Mouse (Mus musculus) CD4-positive naive resting alpha-beta T cell, adult 57 days (primary cell): ENCODE results near the gene S100g. TPM values are rescaled to one million over a fixed set of nuclear protein-coding genes. Genes with fewer than 3 reads are reported as not detected.

Experiments used
- total RNA-seq: library from RNA; stranded (reverse); gene quantifications from one replicate; pipeline ENCODE4 v1.2.4, GENCODE M21; 2023

S100g gene
- not detected for total RNA-seq

GRCm38 (mm10) chrX:162964383-162964782 is at the start of gene S100g:
TSS of gene S100g (minus strand) at chrX:162964599.

Other genes starting within 250 kb of the S100g start
- 98.9 TPM for gene Rbbp7, start 204.2 kb downstream of the S100g start, total RNA-seq
- 31.7 TPM for gene Txlng, start 135.1 kb downstream of the S100g start, total RNA-seq
- 23.8 TPM for gene Syap1, start 76.2 kb downstream of the S100g start, total RNA-seq
- 144 TPM for gene Ctps2, start 63.4 kb downstream of the S100g start, total RNA-seq